Mouse (Mus musculus) G1E-ER4 (cell line): ENCODE measurements around the gene Olfr658. TPM values are rescaled to one million over a fixed set of nuclear protein-coding genes. Genes with fewer than 3 reads are reported as not detected.

Experiments used
- GATA1 ChIP-seq: IDR thresholded peaks from one replicate; pipeline ENCODE4 v1.8.0; 2012; ENCODE audit warnings: low read length, inconsistent platforms
- polyA plus RNA-seq: library from polyadenylated mRNA; stranded (reverse); fragments of >175 nt; gene quantifications from 2 replicates; pipeline ENCODE4 v1.2.3, GENCODE M21; 2012

Olfr658 gene
- polyA plus RNA-seq: not detected in 2 replicates

- no peak for TF ChIP-seq GATA1
Measured at GRCm38 (mm10) chr7:104646841-104647482, at the start of gene Olfr658. TSS of gene Olfr658 (minus strand) at chr7:104647305.

GRCm38 (mm10) chr7:104686201-104686600 lies 39.1 kb upstream of the Olfr658 start, which contains the start of gene Olfr661:
TSS of gene Olfr661 (plus strand) at chr7:104686501.
- TF ChIP-seq GATA1: no peak

DNA sequence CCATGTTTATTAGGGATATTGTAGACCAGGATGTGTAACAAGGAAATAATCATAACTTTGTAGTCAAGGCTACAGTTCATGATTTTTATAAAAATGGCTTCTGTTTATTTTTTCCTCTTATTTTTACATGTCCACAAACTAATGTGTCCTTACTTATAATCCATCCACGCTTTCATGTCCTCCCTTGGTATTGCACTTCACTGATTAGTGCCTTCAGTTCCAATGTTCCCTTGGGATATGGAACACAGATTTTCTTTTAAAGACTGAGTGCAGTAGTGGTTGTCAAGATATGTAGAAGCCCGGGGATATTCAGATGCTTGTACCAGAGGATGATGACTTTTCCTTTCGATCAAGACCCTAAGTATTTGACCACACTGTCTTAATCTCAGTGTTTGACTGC lies 19.3 kb upstream of the Olfr658 start, which contains the start of gene Olfr659:
Olfr659 (plus strand) TSS at position 301 of the 400 bp plus-strand sequence.
- no peak for TF ChIP-seq GATA1

DNA sequence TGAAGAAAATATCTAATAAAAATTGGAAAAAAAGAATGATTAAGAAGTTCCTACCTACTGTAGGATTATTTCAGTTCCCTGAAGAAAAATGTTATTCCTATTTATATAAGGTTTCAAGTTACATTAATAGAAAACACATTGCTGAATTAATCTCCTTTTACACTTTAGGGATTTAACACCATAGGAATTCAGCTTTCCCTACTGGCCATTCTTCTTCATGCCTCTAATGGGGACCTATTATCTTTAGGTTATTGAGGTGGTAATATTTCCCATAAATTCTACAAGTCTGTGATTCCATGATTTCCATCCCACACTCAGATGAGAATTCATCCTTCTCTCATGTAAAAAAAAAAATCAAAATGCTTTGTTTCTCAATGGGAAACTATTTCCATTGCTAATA lies 22.6 kb downstream of the Olfr658 start, which contains the start of gene Olfr657:
Olfr657 (plus strand) TSS at position 301 of the 400 bp plus-strand sequence.
- no peak for TF ChIP-seq GATA1

- TF ChIP-seq GATA1: no peak
Measured at GRCm38 (mm10) chr7:104613655-104614054, 33.5 kb downstream of the Olfr658 start, which contains the start of gene Olfr656. TSS of gene Olfr656 (plus strand) at chr7:104613955.

- TF ChIP-seq GATA1: no peak
Measured at GRCm38 (mm10) chr7:104604727-104605126, 42.4 kb downstream of the Olfr658 start.

GRCm38 (mm10) chr7:104603173-104603572 lies 43.9 kb downstream of the Olfr658 start:
- TF ChIP-seq GATA1: no peak

- TF ChIP-seq GATA1: no peak
Measured at GRCm38 (mm10) chr7:104601679-104602078, 45.4 kb downstream of the Olfr658 start, which contains the start of gene Olfr655. TSS of gene Olfr655 (minus strand) at chr7:104601779.

Other genes with a start within 250 kb of the Olfr658 start
- not detected in 2 replicates for gene Trim30c, start 246.5 kb downstream of the Olfr658 start, polyA plus RNA-seq
- gene Trim30a, start 182.1 kb downstream of the Olfr658 start, polyA plus RNA-seq: not detected in 2 replicates
- not detected in 2 replicates for gene Trim30d, start 139.5 kb downstream of the Olfr658 start, polyA plus RNA-seq
- gene Olfr651, start 97.2 kb downstream of the Olfr658 start, polyA plus RNA-seq: not detected in 2 replicates
- not detected in 2 replicates for gene Olfr652, start 86.4 kb downstream of the Olfr658 start, polyA plus RNA-seq
- gene Olfr653, start 70.0 kb downstream of the Olfr658 start, polyA plus RNA-seq: not detected in 2 replicates
- not detected in 2 replicates for gene Olfr654, start 60.3 kb downstream of the Olfr658 start, polyA plus RNA-seq
- not detected in 2 replicates for gene Olfr655, start 45.5 kb downstream of the Olfr658 start, polyA plus RNA-seq
- gene Olfr656, start 33.4 kb downstream of the Olfr658 start, polyA plus RNA-seq: not detected in 2 replicates
- not detected in 2 replicates for gene Olfr657, start 22.5 kb downstream of the Olfr658 start, polyA plus RNA-seq
- not detected in 2 replicates for gene Olfr659, start 19.4 kb upstream of the Olfr658 start, polyA plus RNA-seq
- gene Olfr661, start 39.2 kb upstream of the Olfr658 start, polyA plus RNA-seq: not detected in 2 replicates
- gene Usp17le, start 130.2 kb upstream of the Olfr658 start, polyA plus RNA-seq: not detected in 2 replicates
- gene Usp17lb, start 195.3 kb upstream of the Olfr658 start, polyA plus RNA-seq: not detected in 2 replicates
- not detected in 2 replicates for gene Usp17la, start 209.7 kb upstream of the Olfr658 start, polyA plus RNA-seq
- not detected in 2 replicates for gene Olfr665, start 230.7 kb upstream of the Olfr658 start, polyA plus RNA-seq
- not detected in 2 replicates for gene Olfr666, start 248.6 kb upstream of the Olfr658 start, polyA plus RNA-seq